Mouse (Mus musculus) forebrain, embryonic 12.5 days (tissue): Measurements from ENCODE around the gene Pmm1. TPM values are rescaled to one million over a fixed set of nuclear protein-coding genes. Genes with fewer than 3 reads are reported as not detected.
A peak's percentile ranks its signal among the peaks of the same experiment; 100 is the strongest.

Experiments
- ATAC-seq: fragments of 200-750 bp; cut with Nextera tagmentation; 2 replicates; pipeline ENCODE4 v1.8.0; 2017; ENCODE audit warnings: moderate TSS enrichment; ENCODE audit not compliant: low FRiP score
- H3K27ac ChIP-seq: fragments of 300-500 bp; sonication (generic); 2 replicates; pipeline ENCODE4 v1.5.1; 2016; ENCODE audit warnings: mild to moderate bottlenecking
- H3K27me3 ChIP-seq: fragments of 300-500 bp; sonication (generic); 2 replicates; pipeline ENCODE4 v1.6.1; 2016; ENCODE audit warnings: mild to moderate bottlenecking
- H3K36me3 ChIP-seq: fragments of 300-500 bp; sonication (generic); replicated peaks from 2 replicates; pipeline ENCODE4 v1.6.1; 2016; ENCODE audit warnings: mild to moderate bottlenecking
- H3K4me1 ChIP-seq: fragments of 300-500 bp; sonication (generic); 2 replicates; pipeline ENCODE4 v1.6.1; 2016
- H3K4me2 ChIP-seq: fragments of 300-500 bp; sonication (generic); 2 replicates; pipeline ENCODE4 v1.6.1; 2016; ENCODE audit warnings: mild to moderate bottlenecking, moderate library complexity
- H3K4me3 ChIP-seq: fragments of 300-500 bp; sonication (generic); replicated peaks from 2 replicates; pipeline ENCODE4 v1.5.1; 2016; ENCODE audit warnings: mild to moderate bottlenecking
- H3K9ac ChIP-seq: fragments of 300-500 bp; sonication (generic); 2 replicates; pipeline ENCODE4 v1.6.1; 2016; ENCODE audit warnings: mild to moderate bottlenecking
- H3K9me3 ChIP-seq: fragments of 300-500 bp; sonication (generic); 2 replicates; pipeline ENCODE4 v1.6.1; 2016
- WGBS: fragments of 180-500 bp; shearing (Covaris S2); methylation state at CpG from one replicate; pipeline ENCODE4 v1.1.7; 2016; 5-methylcytosine and 5-hydroxymethylcytosine counted together
- polyA plus RNA-seq: library from polyadenylated mRNA; unstranded; fragments of >200 nt; fragmentation: Nextera tagmentation; extraction: Ambion mirVana; gene quantifications from 2 replicates; pipeline ENCODE4 v1.2.1, GENCODE M21; 2016

Pmm1 gene
- polyA plus RNA-seq, 1 experiment from 2014 or later, result 42.0 TPM

DNA sequence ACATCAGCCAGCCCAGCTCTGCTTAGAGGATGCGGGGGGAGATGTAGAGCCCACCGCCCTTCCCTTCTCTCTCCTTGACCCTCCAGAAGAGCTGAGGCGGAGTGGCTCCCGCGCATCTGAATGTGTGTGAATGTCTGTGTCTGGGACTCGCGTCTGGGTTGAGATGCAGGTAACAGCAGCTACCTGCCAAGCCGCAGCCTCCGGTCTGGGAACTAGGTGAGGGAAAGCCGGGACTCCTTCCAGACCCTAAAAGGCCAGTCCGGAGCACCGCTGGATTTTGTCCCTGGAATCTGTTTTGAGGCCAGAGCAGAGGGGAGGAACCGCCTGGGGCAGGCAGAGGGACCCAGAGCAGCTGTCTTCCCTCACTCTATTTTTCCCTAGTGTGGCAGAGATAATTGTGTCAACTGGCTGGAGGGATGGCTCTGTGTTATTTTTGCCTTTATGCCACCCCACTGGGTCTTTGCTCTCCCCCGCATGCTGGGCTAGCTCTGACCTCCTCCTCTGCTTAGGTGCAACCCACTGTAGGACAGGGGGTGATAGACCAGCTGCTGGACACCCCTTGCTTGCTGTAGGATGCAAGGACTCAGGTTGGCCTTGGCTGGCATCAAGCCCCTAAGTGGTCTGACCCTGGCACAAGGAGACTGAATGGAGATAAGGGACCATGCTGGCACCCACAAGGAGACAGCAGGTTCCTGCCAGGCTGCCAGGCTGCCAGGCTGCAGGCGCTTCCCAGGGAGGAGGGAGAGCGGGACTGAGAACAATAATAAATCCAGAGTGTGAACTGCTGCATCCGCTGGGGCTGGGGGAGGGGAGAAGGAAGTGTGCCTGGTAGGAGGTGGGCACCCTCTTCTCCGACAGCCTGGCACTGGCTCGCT is 23.4 kb downstream of the Pmm1 start:
- Histone ChIP-seq H3K9me3 (no peaks in the 10 kb centered on the region), H3K27ac (peak overlapping the region; percentile 65), H3K36me3 (no peaks in the 10 kb centered on the region), H3K4me3 (peak overlapping the region; percentile 51), H3K4me1 (peaks cover 40% of the 10 kb centered on the region), H3K4me2 (peak overlapping the region; percentile 72), H3K27me3 (peaks cover 12% of the 10 kb centered on the region), H3K9ac (peak overlapping the region; percentile 66)
- 11% methylated on average over 19 of the region's 19 CpGs for WGBS
- peak; percentile 58 for ATAC-seq

DNA sequence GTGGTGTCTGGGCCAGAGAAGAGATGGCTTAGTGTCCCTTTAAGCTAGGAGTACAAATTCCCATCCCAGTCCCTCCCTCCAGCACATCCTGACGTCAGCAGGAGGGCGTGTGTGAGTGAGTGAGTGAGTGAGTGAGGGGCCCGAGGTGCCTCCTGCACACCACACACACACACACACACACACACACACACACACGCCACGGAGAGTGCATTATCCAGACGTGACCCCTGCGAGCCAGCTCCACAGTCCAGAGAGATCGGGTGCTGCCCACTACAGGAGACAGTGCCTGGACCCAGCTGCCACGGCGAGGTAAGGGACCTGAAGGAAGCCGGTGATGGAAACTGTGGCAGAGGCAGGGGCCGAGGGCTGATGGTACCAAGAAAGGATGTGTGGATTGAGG is 24.1 kb downstream of the Pmm1 start, which contains the start of gene Csdc2:
Csdc2 (plus strand) TSS at position 81 of the 400 bp plus-strand sequence.
- Histone ChIP-seq H3K4me3 (peak within 1 kb of the TSS; percentile 51), H3K27ac (peak within 1 kb of the TSS; percentile 65), H3K36me3 (no peaks in the 10 kb centered on the region), H3K27me3 (peaks cover 12% of the 10 kb centered on the region), H3K9ac (peak within 1 kb of the TSS; percentile 66), H3K4me1 (peaks cover 37% of the 10 kb centered on the region), H3K9me3 (no peaks in the 10 kb centered on the region), H3K4me2 (peak within 1 kb of the TSS; percentile 72)
- ATAC-seq, result peak; percentile 59
- under 1% methylated on average over 12 of the region's 12 CpGs for WGBS

- no peak for ATAC-seq
- H3K9ac ChIP-seq, result peak overlapping the region; percentile 66; the same call in 1 of the 2 replicates
- peaks cover 12% of the 10 kb centered on the region for H3K27me3 ChIP-seq
- WGBS, result 57% methylated on average over 7 of the region's 7 CpGs
- peak overlapping the region; percentile 72 for H3K4me2 ChIP-seq
- peak overlapping the region; percentile 51 for H3K4me3 ChIP-seq
- H3K4me1 ChIP-seq, result peaks cover 37% of the 10 kb centered on the region
- H3K27ac ChIP-seq, result peak overlapping the region; percentile 65; the same call in 1 of the 2 replicates
- no peaks in the 10 kb centered on the region for H3K9me3 ChIP-seq
- H3K36me3 ChIP-seq, result no peaks in the 10 kb centered on the region
These were observed 24.7 kb downstream of the Pmm1 start for GRCm38 (mm10) chr15:81935869-81936637.

- Histone ChIP-seq H3K27me3 (peaks cover 12% of the 10 kb centered on the region), H3K36me3 (no peaks in the 10 kb centered on the region), H3K9ac (no peak overlapping the region), H3K27ac (no peak overlapping the region), H3K4me2 (no peak overlapping the region), H3K4me1 (peaks cover 36% of the 10 kb centered on the region), H3K4me3 (no peak overlapping the region), H3K9me3 (no peaks in the 10 kb centered on the region)
- 67% methylated on average over 1 of the region's 1 CpGs for WGBS
- no peak for ATAC-seq
These were observed 26.7 kb downstream of the Pmm1 start for GRCm38 (mm10) chr15:81933986-81934385.

DNA sequence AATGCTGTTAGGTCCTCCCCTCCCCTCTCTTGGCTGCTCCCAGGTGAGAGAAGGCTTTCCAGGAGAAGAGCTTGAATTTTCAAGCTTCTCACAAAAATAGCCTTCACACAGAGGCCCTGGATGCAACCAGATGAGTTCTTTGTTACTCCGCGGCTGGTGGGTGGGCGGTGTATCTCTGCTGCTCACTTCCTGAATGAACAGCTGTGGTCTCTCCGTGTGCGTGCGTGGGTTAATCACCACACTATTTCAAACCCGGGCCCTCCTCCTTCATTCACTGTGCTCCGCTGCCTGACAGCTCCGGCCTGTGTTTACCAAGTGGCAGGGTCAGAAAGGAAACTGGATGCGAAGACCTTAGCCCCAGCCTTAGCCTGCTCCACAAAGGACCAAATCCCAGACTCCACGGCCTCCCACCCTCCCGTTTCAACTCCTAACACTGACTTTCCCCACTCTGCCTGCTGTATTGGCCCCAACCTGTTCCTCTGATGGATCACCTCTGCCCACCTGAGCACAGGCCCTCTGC is 27.7 kb downstream of the Pmm1 start:
- 33% methylated on average over 12 of the region's 12 CpGs for WGBS
- Histone ChIP-seq H3K27ac (peak overlapping the region; percentile 42; the same call in 1 of the 2 replicates), H3K9ac (peak overlapping the region; percentile 38; the same call in 1 of the 2 replicates), H3K4me1 (peaks cover 27% of the 10 kb centered on the region), H3K36me3 (no peaks in the 10 kb centered on the region), H3K4me2 (no peak overlapping the region), H3K4me3 (no peak overlapping the region), H3K27me3 (peaks cover 12% of the 10 kb centered on the region), H3K9me3 (no peaks in the 10 kb centered on the region)
- no peak for ATAC-seq

DNA sequence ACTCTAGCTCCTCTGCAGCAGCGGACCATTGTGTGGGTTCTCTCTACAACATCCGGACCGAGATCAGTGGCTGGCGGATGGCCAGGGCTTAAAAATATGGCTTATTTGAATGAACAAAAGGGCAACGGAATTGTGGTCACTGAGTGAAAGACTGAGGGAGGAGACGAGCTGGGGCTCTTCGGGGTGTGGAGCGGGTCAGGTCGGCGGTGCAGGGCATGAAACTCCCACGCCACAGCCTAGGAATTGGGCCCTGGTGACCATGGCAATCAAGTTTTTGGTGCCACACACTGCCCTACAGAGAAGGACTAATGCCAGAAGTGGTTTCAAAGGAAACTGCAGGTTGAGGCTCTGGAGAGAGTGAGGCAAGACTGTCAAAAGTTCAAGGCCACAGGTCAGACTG is 32.5 kb downstream of the Pmm1 start:
- H3K27ac ChIP-seq, result peak overlapping the region; percentile 75
- H3K4me1 ChIP-seq, result peaks cover 34% of the 10 kb centered on the region
- 0 out of 2 replicates have a peak, but pooled peaks cover 2% of the 10 kb centered on the region for H3K36me3 ChIP-seq
- no peak overlapping the region for H3K4me3 ChIP-seq
- no peak overlapping the region for H3K4me2 ChIP-seq
- H3K9ac ChIP-seq, result no peak overlapping the region
- 0 out of 2 replicates have a peak, but pooled peaks cover 3% of the 10 kb centered on the region for H3K27me3 ChIP-seq
- H3K9me3 ChIP-seq, result no peaks in the 10 kb centered on the region
- 44% methylated on average over 11 of the region's 11 CpGs for WGBS
- ATAC-seq, result no peak

DNA sequence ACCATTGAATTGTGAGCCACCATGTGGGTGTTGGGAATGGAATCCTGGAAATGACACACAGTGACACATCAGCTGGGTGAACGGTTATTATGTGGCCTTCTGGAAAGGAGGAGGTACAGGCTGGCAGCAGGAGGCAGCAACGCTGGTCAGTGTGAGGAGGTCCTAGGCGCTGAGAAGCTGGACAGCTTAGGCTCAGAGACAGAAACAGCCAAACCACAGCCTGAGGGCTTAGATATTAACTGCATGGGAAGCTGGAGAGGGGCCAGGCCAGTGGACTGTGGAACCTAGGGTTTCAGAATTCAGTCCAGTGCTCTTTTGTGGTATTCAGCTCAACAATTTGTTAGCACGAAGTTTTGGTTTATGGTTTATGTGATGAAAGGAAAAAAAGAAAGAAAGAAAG is 33.0 kb downstream of the Pmm1 start:
- Histone ChIP-seq H3K4me3 (no peak overlapping the region), H3K27me3 (no peaks in the 10 kb centered on the region), H3K9ac (no peak overlapping the region), H3K4me2 (no peak overlapping the region), H3K36me3 (0 out of 2 replicates have a peak, but pooled peaks cover 3% of the 10 kb centered on the region), H3K4me1 (peaks cover 29% of the 10 kb centered on the region), H3K27ac (peak overlapping the region; percentile 93), H3K9me3 (no peaks in the 10 kb centered on the region)
- no peak for ATAC-seq
- WGBS, result 58% methylated on average over 4 of the region's 4 CpGs

GRCm38 (mm10) chr15:81926446-81926822 is 34.3 kb downstream of the Pmm1 start:
- H3K4me1 ChIP-seq, result peaks cover 29% of the 10 kb centered on the region
- H3K27ac ChIP-seq, result peak overlapping the region; percentile 93
- H3K4me2 ChIP-seq, result peak overlapping the region; percentile 98
- H3K4me3 ChIP-seq, result peak overlapping the region; percentile 77; the same call in 1 of the 2 replicates
- H3K9me3 ChIP-seq, result no peaks in the 10 kb centered on the region
- no peak for ATAC-seq
- 22% methylated on average over 9 of the region's 9 CpGs for WGBS
- H3K27me3 ChIP-seq, result no peaks in the 10 kb centered on the region
- 0 out of 2 replicates have a peak, but pooled peaks cover 10% of the 10 kb centered on the region for H3K36me3 ChIP-seq
- H3K9ac ChIP-seq, result 0 out of 2 replicates have a peak overlapping the region, but pooled peaks have one; percentile 12

GRCm38 (mm10) chr15:81925760-81926445 is 34.8 kb downstream of the Pmm1 start, which contains the start of gene Polr3h:
TSS of gene Polr3h (minus strand) at chr15:81926240.
- no peaks in the 10 kb centered on the region for H3K9me3 ChIP-seq
- peak; percentile 96 for ATAC-seq
- 0 out of 2 replicates have a peak, but pooled peaks cover 10% of the 10 kb centered on the region for H3K36me3 ChIP-seq
- H3K9ac ChIP-seq, result peak within 1 kb of the TSS; percentile 84
- peak within 1 kb of the TSS; percentile 93 for H3K27ac ChIP-seq
- no peaks in the 10 kb centered on the region for H3K27me3 ChIP-seq
- H3K4me1 ChIP-seq, result peaks cover 32% of the 10 kb centered on the region
- H3K4me3 ChIP-seq, result peak within 1 kb of the TSS; percentile 77
- under 1% methylated on average over 54 of the region's 54 CpGs for WGBS
- H3K4me2 ChIP-seq, result peak within 1 kb of the TSS; percentile 98

- WGBS, result 87% methylated on average over 11 of the region's 11 CpGs
- peak overlapping the region; percentile 84; the same call in 1 of the 2 replicates for H3K9ac ChIP-seq
- H3K4me3 ChIP-seq, result peak overlapping the region; percentile 77
- ATAC-seq, result no peak
- peaks cover 32% of the 10 kb centered on the region for H3K4me1 ChIP-seq
- H3K9me3 ChIP-seq, result no peaks in the 10 kb centered on the region
- peak overlapping the region; percentile 98 for H3K4me2 ChIP-seq
- no peak overlapping the region for H3K27ac ChIP-seq
- 0 out of 2 replicates have a peak, but pooled peaks cover 10% of the 10 kb centered on the region for H3K36me3 ChIP-seq
- H3K27me3 ChIP-seq, result no peaks in the 10 kb centered on the region
These were observed 35.8 kb downstream of the Pmm1 start for GRCm38 (mm10) chr15:81924933-81925332.

DNA sequence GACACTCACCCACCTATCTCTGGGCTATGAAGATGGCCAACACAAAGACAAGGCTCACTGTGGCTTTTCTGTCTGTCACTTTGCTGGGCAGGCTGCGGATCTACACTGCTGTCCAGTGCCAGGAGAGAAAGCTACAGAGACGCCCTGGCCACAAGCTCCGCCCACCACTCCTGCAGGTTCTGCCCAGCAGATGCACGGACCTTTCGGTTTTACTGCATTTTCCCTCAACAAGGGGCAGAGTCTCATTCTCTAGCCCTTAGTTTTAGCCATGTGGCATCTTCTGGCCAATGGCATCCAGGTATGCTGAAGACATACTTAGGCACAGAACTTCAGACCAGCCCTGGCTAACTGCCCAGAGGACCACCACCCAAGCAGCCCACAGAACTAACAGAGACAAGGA is 39.5 kb downstream of the Pmm1 start:
- H3K4me2 ChIP-seq, result no peak overlapping the region
- H3K36me3 ChIP-seq, result peaks cover 31% of the 10 kb centered on the region
- H3K4me1 ChIP-seq, result peaks cover 22% of the 10 kb centered on the region
- WGBS, result 66% methylated on average over 5 of the region's 5 CpGs
- no peaks in the 10 kb centered on the region for H3K27me3 ChIP-seq
- H3K27ac ChIP-seq, result no peak overlapping the region
- ATAC-seq, result no peak
- no peak overlapping the region for H3K4me3 ChIP-seq
- H3K9me3 ChIP-seq, result no peaks in the 10 kb centered on the region
- H3K9ac ChIP-seq, result no peak overlapping the region
